Mouse (Mus musculus) liver, embryonic 11.5 days (tissue): ENCODE data around the gene Ccdc12. TPM values are rescaled to one million over a fixed set of nuclear protein-coding genes. Genes with fewer than 3 reads are reported as not detected.

Experiments
- ATAC-seq: fragments of 200-750 bp; cut with Nextera tagmentation; replicated peaks from 2 replicates; pipeline ENCODE4 v1.8.0; 2017; ENCODE audit warnings: moderate number of reproducible peaks, mild to moderate bottlenecking, moderate TSS enrichment, moderate library complexity; ENCODE audit not compliant: low FRiP score
- DNase-seq: peaks from one replicate; pipeline ENCODE4 v3.0.0-alpha.2; 2017; ENCODE audit warnings: low spot score
- H3K27ac ChIP-seq: fragments of 300-500 bp; sonication (generic); 2 replicates; pipeline ENCODE4 v1.5.1; 2014; ENCODE audit warnings: mild to moderate bottlenecking, low read depth, low read length, control low read depth
- H3K27me3 ChIP-seq: fragments of 300-500 bp; sonication (generic); replicated peaks from 2 replicates; pipeline ENCODE4 v1.6.1; 2014; ENCODE audit warnings: low read length, mixed read lengths; ENCODE audit not compliant: control insufficient read depth, insufficient read depth
- H3K36me3 ChIP-seq: fragments of 300-500 bp; sonication (generic); 2 replicates; pipeline ENCODE4 v1.6.1; 2014; ENCODE audit warnings: mild to moderate bottlenecking, low read length, moderate library complexity, mixed read lengths; ENCODE audit not compliant: control insufficient read depth, insufficient read depth
- H3K4me1 ChIP-seq: fragments of 300-500 bp; sonication (generic); replicated peaks from 2 replicates; pipeline ENCODE4 v1.6.1; 2014; ENCODE audit warnings: low read length, mixed read lengths; ENCODE audit not compliant: control insufficient read depth, insufficient read depth
- H3K4me2 ChIP-seq: fragments of 300-500 bp; sonication (generic); 2 replicates; pipeline ENCODE4 v1.6.1; 2014; ENCODE audit warnings: mild to moderate bottlenecking, control low read depth, moderate library complexity
- H3K4me3 ChIP-seq: fragments of 300-500 bp; sonication (generic); 2 replicates; pipeline ENCODE4 v1.5.1; 2014; ENCODE audit warnings: low read depth, low read length, control low read depth
- H3K9ac ChIP-seq: fragments of 300-500 bp; sonication (generic); 2 replicates; pipeline ENCODE4 v1.6.1; 2014; ENCODE audit warnings: low read depth, low read length, control low read depth
- H3K9me3 ChIP-seq: fragments of 300-500 bp; sonication (generic); 2 replicates; pipeline ENCODE4 v1.6.1; 2016; ENCODE audit warnings: low read length, inconsistent platforms, mixed read lengths; ENCODE audit not compliant: control insufficient read depth
- WGBS: fragments of 180-500 bp; shearing (Covaris S2); extraction: QIAGEN DNeasy Blood & Tissue Kit; methylation state at CpG from one replicate; pipeline ENCODE4 v1.1.7; 2014; 5-methylcytosine and 5-hydroxymethylcytosine counted together
- polyA plus RNA-seq: library from polyadenylated mRNA; unstranded; fragments of >200 nt; fragmentation: Nextera tagmentation; extraction: Ambion mirVana; gene quantifications from 2 replicates; pipeline ENCODE4 v1.2.1, GENCODE M21; 2014

Gene Ccdc12
- polyA plus RNA-seq, 1 experiment from 2014 or later: 161 TPM

- ATAC-seq (no peak), DNase-seq (no peak)
- Histone ChIP-seq H3K9me3 (no peaks in the 10 kb centered on the region), H3K4me3 (no peak overlapping the region), H3K36me3 (no peaks in the 10 kb centered on the region), H3K27me3 (peaks cover 5% of the 10 kb centered on the region), H3K9ac (peak overlapping the region; percentile 3; the same call in 1 of the 2 replicates), H3K4me2 (peak overlapping the region; percentile 30; the same call in 1 of the 2 replicates), H3K27ac (peak overlapping the region; percentile 70), H3K4me1 (peaks cover 47% of the 10 kb centered on the region)
- WGBS: 39% methylated on average over 14 of the region's 14 CpGs
Observed at GRCm38 (mm10) chr9:110750404-110751187, 94.3 kb downstream of the Ccdc12 start.

DNA sequence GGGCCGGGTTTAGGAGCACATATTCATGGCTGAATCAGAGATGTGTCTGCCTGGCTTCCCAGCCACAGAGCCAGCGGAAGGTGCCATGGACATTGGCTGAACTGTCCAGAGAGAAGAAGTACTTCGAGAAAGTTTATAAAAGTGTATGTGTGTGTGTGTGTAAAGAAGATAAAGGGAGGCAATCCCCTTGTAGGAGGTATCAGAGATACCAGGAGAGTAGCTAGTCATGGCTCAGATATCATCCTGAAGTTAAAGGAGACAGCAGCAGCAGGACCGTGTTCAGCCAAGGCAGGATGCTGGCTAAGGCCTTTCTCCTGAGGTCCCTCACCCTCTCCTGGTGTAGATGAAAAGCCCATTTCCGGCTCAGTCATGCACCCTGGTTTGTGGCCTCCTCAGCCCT is 95.1 kb downstream of the Ccdc12 start:
- H3K27me3 ChIP-seq: no peaks in the 10 kb centered on the region
- H3K27ac ChIP-seq: peak overlapping the region; percentile 70
- H3K4me2 ChIP-seq: peak overlapping the region; percentile 30
- 47% methylated on average over 5 of the region's 5 CpGs for WGBS
- ATAC-seq (peak; percentile 78), DNase-seq (no peak)
- H3K4me3 ChIP-seq: no peak overlapping the region
- H3K9ac ChIP-seq: peak overlapping the region; percentile 3; the same call in 1 of the 2 replicates
- no peaks in the 10 kb centered on the region for H3K36me3 ChIP-seq
- H3K9me3 ChIP-seq: no peaks in the 10 kb centered on the region
- peaks cover 44% of the 10 kb centered on the region for H3K4me1 ChIP-seq

DNA sequence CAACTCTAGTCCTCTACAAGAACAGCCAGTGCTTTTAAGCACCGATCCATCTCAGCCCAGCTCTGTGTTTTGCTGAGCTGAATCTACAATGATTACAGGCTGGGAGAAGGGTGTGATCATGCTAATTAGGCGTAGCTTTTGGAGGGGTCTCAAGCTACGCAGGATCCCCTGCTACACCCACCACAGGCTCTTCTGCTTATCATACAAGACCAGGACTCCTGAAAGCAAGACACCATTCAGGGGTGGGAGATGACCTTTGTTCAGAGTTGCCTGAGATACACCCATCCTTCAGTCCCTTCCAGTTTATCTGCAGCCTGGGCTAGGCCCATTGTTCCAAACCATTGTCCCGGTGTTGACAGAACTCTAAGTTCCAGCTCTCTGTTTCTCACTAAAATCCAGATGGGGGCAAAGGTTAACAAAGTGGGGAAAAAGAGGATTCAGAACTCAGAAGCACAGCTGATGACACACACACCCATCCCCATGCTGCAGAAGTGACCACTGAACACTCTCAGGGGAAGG is 96.7 kb downstream of the Ccdc12 start:
- no peak overlapping the region for H3K4me3 ChIP-seq
- no peak overlapping the region for H3K4me2 ChIP-seq
- 49% methylated on average over 4 of the region's 4 CpGs for WGBS
- peak; percentile 73 for ATAC-seq
- no peaks in the 10 kb centered on the region for H3K27me3 ChIP-seq
- no peak for DNase-seq
- no peaks in the 10 kb centered on the region for H3K9me3 ChIP-seq
- H3K36me3 ChIP-seq: no peaks in the 10 kb centered on the region
- H3K4me1 ChIP-seq: peaks cover 39% of the 10 kb centered on the region
- no peak overlapping the region for H3K27ac ChIP-seq
- no peak overlapping the region for H3K9ac ChIP-seq

DNA sequence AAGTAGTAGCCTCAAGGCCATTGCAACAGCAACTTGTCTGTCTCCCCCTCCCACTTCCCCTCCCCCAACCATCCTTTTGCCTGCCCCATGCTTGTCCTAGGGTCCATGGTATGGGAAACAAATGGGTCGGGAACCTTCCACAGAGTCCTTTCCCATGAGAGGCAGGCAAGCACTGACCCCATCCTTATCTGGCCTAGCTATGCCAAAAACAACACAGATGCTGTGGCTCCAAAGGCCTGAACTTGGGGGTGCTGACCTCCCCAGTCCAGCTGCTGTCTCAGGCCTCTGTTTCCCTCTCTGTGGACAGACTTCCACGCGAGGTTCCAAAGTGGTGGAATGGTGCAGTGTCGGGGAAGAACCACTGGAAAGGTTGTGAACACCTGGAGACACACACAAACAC is 97.5 kb downstream of the Ccdc12 start:
- Histone ChIP-seq H3K9ac (no peak overlapping the region), H3K36me3 (no peaks in the 10 kb centered on the region), H3K4me2 (no peak overlapping the region), H3K27ac (no peak overlapping the region), H3K27me3 (no peaks in the 10 kb centered on the region), H3K4me1 (peaks cover 39% of the 10 kb centered on the region), H3K9me3 (no peaks in the 10 kb centered on the region), H3K4me3 (no peak overlapping the region)
- DNase-seq: no peak
- 89% methylated on average over 4 of the region's 4 CpGs for WGBS
- no peak for ATAC-seq

- no peak overlapping the region for H3K9ac ChIP-seq
- peaks cover 8% of the 10 kb centered on the region for H3K4me1 ChIP-seq
- no peaks in the 10 kb centered on the region for H3K27me3 ChIP-seq
- ATAC-seq: no peak
- H3K4me2 ChIP-seq: no peak overlapping the region
- DNase-seq: no peak
- no peaks in the 10 kb centered on the region for H3K36me3 ChIP-seq
- H3K27ac ChIP-seq: no peak overlapping the region
- H3K9me3 ChIP-seq: no peaks in the 10 kb centered on the region
- H3K4me3 ChIP-seq: no peak overlapping the region
- 76% methylated on average over 5 of the region's 5 CpGs for WGBS
Observed at GRCm38 (mm10) chr9:110757816-110758215, 101.5 kb downstream of the Ccdc12 start.

DNA sequence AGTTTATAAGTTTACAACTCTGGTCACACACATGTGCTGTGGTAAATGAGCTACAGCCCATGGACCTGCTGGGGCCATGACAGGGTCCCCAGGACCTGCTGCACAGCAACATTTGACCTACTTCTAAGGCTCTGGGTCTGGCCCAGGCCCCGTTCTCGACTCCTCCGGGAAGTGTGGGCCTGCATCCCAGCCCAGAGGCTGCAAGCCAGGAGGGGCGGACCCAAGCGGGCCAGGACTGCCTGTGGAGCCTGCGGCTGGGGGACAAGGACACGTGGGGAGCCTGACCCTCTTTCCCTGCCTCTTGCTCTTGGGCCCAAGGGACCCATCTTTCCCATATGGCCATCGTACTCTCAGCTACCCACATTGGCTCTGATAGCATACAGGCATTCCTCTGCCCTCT is 102.3 kb downstream of the Ccdc12 start:
- Histone ChIP-seq H3K4me3 (no peak overlapping the region), H3K4me1 (peaks cover 2% of the 10 kb centered on the region; the same call in 1 of the 2 replicates), H3K36me3 (no peaks in the 10 kb centered on the region), H3K27ac (no peak overlapping the region), H3K27me3 (no peaks in the 10 kb centered on the region; the same call in 1 of the 2 replicates), H3K9me3 (no peaks in the 10 kb centered on the region), H3K9ac (no peak overlapping the region), H3K4me2 (no peak overlapping the region)
- no peak for ATAC-seq
- 69% methylated on average over 8 of the region's 8 CpGs for WGBS
- DNase-seq: no peak

DNA sequence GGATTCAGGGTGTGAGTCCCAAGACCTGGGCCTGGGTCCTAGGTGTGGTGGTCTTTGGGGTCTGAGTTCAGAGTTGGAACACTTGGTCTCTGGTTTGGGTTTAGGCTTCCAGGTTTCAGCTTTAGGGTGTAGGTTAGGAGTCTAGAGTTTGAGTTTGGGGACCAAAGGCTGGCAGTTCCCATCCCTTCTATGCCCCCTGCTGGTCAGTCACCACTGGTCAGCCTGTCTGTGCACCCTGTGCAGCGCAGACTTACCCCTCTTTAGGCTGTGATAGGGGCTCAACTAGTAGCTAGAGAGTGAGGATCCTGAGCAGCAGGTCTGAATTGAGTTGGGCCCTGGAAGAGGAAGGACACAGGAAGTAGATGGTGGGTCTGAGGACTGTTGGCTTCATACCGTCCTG is 103.0 kb downstream of the Ccdc12 start:
- no peaks in the 10 kb centered on the region for H3K9me3 ChIP-seq
- H3K36me3 ChIP-seq: no peaks in the 10 kb centered on the region
- no peak overlapping the region for H3K27ac ChIP-seq
- 31% methylated on average over 2 of the region's 2 CpGs for WGBS
- H3K4me2 ChIP-seq: no peak overlapping the region
- H3K4me1 ChIP-seq: no peaks in the 10 kb centered on the region
- H3K4me3 ChIP-seq: no peak overlapping the region
- DNase-seq (peak; percentile 66), ATAC-seq (peak; percentile 64)
- H3K27me3 ChIP-seq: no peaks in the 10 kb centered on the region; the same call in 1 of the 2 replicates
- no peak overlapping the region for H3K9ac ChIP-seq

DNA sequence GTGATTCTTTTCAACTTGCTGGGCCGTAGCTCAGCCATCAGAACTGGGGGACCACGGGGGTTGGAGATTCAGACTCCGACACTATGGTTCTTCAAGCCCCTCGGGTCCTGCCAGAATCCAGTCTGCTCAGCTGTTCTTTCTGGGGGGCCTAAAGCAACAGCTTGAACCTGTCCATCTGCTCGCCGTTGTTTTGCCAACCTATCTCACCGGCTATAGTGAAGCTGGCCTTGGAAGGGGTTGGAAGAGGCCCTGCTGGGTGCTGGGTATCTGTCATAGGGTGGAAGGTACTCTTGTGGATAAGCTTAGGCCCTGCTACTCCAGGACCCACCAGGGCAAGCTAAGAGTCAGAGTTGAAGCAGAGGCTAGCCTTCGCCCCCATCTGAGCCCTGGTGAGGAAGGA is 104.6 kb downstream of the Ccdc12 start:
- WGBS: 83% methylated on average over 8 of the region's 8 CpGs
- no peak for DNase-seq
- Histone ChIP-seq H3K9ac (no peak overlapping the region), H3K27ac (no peak overlapping the region), H3K27me3 (peaks cover 5% of the 10 kb centered on the region), H3K4me3 (no peak overlapping the region), H3K4me1 (no peaks in the 10 kb centered on the region), H3K36me3 (no peaks in the 10 kb centered on the region), H3K4me2 (no peak overlapping the region), H3K9me3 (no peaks in the 10 kb centered on the region)
- ATAC-seq: no peak
